Mouse (Mus musculus) myocyte (in vitro differentiated cells): ENCODE results near the gene Mucl3.

ENCODE experiments used
- CEBPB ChIP-seq: IDR thresholded peaks from 2 replicates; pipeline ENCODE4 v1.6.1; 2011; ENCODE audit warnings: mild to moderate bottlenecking, moderate library complexity; ENCODE audit not compliant: poor library complexity, insufficient read depth, severe bottlenecking
- E2F4 ChIP-seq: IDR thresholded peaks from one replicate; pipeline ENCODE4 v1.6.1; 2011; ENCODE audit warnings: mild to moderate bottlenecking, control low read depth, moderate library complexity; ENCODE audit not compliant: insufficient read depth
- MAX ChIP-seq: IDR thresholded peaks from one replicate; pipeline ENCODE4 v1.6.1; 2011; ENCODE audit warnings: low read depth, mild to moderate bottlenecking, control low read depth
- POLR2A ChIP-seq: IDR thresholded peaks from one replicate; pipeline ENCODE4 v1.6.1; 2011; ENCODE audit warnings: low read depth, mild to moderate bottlenecking, control low read depth, moderate library complexity; ENCODE audit not compliant: insufficient read length
- POLR2AphosphoS2 ChIP-seq: IDR thresholded peaks from one replicate; pipeline ENCODE4 v1.6.1; 2011; ENCODE audit warnings: low read depth, control low read depth; ENCODE audit not compliant: insufficient read length
- USF1 ChIP-seq: IDR thresholded peaks from one replicate; pipeline ENCODE4 v1.6.1; 2011; ENCODE audit warnings: low read depth, mild to moderate bottlenecking, control low read depth, moderate library complexity

DNA sequence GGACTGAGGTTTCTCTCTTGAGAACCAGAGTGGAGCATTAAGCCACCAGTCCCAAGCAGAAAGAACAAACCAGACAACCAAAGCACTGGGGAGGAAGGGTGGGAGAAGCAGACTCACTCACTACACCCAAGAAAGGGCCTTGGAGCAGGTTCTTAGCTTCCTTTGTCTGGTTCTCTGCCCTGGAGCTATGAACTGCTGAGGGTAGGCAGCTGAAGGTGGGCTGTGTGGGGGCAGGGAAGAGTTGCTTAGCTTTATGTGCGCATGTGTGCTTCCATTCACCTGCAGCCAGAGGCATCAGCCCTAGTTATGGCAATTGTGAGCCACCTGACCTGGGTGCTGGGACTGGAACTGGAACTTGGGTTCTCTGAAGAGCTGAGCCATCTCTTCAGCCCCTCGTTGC, 9.6 kb upstream of the Mucl3 start:
- TF ChIP-seq CEBPB (no peak), POLR2A (no peak), POLR2AphosphoS2 (no peak), USF1 (no peak), MAX (no peak), E2F4 (no peak)
